Mouse (Mus musculus): ENCODE data around the gene Vps54. TPM values are rescaled to one million over a fixed set of nuclear protein-coding genes. Genes with fewer than 3 reads are reported as not detected.

The Vps54 gene
- total RNA-seq (2023): 72.7 to 82.3 TPM (median 78.0 TPM) in 4 replicates

DNA sequence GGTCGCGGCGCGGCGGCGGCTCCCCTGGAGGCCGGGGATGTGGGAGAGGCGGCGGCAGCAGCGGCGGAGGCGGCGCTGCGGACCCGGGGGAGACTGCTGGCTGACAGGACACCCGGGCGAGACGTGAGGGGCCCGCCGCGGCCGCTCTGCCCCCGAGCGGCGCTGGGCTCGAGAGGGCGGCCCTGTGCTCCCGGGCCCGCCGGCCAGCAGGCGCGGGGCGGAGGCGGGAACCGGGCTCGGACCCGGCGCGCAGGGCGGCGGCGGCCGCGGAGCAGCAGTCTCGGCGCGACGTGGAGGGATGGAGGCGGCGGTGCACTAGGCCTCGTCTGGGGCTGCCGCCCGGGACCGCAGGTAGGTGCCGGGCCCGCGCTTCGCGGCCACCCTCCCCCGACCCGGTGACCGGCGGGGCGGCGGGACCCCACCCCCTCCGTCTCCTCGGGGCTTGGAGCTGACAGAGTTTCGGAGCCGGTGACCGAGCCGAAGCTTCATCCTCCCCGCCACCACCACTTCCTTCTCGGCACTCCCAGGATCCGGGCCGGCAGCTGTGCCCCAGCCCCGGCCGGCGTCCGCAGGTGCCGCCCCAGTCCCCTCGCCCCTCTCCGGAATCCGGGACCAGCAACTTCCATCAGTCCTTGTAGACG lies at the start of gene Vps54:
Gene Vps54, plus strand, starts transcription at position 261 of the 641 bp plus-strand sequence.

Other genes with a start within 250 kb of the Vps54 start
- gene Peli1, start 148.0 kb upstream of the Vps54 start, total RNA-seq (2023): 80.5 to 100 TPM (median 83.3 TPM) in 4 replicates
- gene Ugp2, start 131.9 kb downstream of the Vps54 start, total RNA-seq (2023): 34.3 to 40.0 TPM (median 37.6 TPM) in 4 replicates